Mouse (Mus musculus) lung, postnatal 36 days (tissue): ENCODE results near the gene Asap2.

Experiments
- DNase-seq: peaks from one replicate; pipeline ENCODE4 v3.0.0; 2022; ENCODE audit warnings: mixed read lengths

Gene Asap2

DNA sequence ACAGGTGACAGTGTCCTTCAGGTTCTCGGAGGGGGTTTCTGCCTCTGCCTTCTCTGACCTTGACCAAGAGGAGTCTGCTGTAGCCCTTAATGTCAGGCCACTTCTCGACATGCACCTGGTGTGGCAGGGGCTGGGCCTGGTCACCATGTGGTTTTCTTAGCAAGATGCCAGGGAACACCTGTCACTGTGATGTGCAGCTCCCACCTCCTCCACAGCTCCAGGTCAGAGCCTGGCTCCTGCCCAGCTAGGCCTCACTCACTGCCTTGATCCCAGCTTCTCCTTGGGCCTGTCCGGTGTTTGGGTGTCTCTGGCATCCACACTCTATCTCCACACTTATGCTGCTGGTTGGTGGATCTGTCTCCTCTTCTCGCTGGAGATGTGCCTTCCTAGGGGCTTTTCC is 142.8 kb downstream of the Asap2 start:
- DNase-seq = no peak

DNA sequence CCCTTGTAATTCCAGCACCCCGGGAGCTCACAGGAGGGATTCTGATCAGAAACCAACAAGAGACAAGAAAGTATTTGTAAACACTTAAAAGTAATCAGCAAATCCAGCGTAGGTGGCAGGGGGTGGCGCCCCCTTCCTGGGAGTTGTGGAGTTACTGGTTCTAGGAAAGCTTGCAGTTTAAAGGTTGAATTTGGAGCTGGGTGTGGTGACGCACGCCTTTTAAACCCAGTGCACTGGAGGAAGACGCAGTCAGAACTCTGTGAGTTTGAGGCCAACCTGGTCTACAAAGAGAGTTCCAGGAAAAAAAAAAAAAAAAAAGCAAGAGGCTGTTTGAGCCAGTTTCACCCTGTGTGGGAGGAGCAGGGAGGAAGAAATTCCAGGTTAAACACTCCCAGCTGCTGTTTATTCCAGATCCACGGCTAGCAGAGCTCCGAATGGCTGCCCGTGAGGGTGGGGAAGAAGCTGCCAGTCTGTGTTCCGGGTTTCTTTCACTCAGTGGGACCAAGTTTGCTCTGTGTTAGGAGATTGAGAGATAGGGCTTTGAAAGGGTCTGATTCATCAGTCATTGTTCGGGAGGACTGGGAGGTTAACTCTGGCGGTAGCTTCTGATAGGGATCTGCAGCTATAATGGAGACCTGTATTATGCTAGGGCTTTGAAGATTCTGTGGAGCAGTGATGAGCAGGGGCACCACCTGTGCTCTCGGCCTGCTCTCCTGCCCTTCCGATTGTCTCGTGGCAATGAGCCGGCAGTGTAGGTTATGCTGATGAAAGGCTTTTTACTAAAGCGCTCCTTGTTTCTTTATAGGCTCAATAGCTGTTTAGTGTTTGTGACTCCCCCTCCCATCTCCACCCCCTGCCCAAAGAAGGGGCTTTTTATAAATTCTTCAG is 144.0 kb downstream of the Asap2 start:
- DNase-seq = peak; percentile 26

DNA sequence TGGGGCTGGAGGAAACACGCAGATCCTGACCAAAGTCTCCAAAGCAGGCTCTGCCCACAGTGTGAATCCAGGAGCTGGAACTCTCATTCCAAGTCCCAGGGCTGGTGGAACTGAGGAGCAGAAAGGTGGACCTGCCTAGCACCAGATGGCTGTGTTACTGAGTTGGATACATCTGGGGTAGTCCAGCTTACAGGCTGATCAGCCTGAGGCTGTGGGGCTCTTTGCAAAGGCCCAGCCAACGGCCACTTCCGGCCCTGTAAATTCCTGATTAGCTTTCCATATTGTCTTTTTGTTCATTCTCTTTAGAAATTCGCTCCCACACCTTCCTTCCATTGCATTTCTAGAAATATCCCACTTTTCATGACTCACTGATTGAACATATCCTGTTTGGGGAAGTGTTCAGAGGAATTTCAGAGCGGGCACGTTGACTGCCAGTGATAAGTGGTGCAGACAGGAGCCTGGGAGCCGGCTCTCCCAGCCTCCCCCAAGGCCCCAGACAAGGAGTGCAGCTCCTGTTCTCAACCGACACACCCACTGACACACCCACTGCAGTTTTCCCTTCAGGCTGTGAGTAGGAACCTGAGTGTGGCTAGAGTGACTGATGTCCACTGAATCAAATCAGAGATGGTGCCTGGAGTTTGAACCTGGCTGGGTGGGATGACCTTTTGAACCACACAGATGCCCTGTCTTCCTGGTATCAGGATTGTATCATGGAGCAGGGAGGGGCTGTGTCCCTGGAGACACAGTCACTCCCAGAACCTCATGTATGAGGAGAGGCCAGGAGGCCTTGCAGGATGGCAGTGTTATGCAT is 145.6 kb downstream of the Asap2 start:
- DNase-seq = peak; percentile 66

DNA sequence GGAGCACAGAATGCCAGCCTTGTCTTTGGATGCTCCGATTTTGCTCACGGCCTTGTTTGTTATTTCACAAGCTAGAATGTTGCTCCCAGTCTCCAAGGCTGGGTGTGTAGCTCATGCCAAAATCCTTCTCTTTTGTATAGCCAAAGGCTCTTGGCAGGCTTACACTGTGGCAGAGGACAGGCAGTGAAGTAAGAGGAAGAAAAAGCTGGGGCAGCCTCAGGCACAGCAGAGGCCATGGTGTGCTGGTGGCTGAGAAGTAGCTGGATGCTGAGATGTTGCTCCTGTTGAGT is 146.1 kb downstream of the Asap2 start:
- DNase-seq = peak; percentile 53

DNA sequence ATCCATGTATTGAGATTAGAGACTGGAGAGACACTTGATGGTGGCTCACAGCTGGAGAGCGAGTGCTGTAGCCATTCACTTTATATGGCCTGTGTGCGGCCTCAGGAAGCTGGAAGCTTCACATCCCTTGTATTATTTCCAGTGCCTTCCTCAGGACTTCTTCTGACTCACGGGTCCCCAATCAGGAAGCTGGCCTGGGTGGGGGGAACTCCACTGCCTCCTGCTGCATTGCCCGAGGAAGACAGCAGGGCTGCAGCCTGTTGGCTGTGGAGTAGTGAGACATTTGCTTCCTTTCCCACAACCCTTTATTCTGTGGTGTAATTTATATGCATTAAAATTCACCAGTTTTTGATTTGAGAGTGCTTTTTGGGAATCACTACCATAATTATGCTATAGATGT is 149.3 kb downstream of the Asap2 start:
- peak; percentile 58 for DNase-seq

DNA sequence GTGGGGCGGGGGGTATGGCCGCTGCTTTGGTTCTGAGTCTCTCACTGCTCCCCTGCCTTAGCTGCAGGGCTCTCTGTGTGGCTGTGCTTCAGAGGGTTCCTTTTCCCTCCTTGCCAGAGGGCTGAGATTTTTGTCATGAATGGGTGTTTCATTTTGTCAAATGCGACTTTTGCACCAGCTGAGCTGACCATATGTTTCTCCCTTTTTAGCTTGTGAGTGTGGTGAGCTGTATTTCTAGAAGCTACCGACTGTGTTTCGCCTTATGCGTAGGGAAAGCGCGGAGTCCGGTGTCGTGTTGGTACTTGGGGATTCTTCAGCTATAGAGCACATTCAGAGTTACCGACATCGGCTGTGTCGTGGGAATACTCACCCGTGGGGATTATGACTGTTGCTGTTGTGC is 149.9 kb downstream of the Asap2 start:
- no peak for DNase-seq

DNA sequence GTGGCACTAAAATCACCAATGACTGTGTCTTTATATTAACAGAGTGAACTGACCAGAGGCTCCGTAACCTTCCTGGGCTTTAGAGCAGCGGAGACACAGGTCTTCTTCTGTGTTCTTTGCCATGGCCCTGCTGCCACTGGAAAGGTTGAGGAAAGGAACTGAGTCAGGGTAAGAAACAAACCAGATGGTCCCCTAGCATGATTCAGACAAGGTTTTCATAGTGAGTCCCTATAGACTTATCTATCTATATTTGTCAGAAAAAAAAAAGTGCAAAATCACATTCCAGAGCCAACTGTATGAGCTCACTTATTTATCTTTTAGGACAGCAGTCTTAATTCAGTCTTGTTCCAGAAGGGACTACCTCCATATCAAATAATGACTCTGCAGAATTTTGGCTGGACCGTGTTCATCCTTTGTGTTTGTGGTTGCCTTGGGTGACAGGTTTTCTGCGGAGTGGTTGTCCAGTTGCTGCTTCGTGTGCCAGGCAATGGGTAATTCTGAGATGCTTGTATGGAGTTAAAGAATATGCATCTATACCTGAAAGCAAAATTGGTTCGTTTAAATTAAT is 150.6 kb downstream of the Asap2 start:
- no peak for DNase-seq

DNA sequence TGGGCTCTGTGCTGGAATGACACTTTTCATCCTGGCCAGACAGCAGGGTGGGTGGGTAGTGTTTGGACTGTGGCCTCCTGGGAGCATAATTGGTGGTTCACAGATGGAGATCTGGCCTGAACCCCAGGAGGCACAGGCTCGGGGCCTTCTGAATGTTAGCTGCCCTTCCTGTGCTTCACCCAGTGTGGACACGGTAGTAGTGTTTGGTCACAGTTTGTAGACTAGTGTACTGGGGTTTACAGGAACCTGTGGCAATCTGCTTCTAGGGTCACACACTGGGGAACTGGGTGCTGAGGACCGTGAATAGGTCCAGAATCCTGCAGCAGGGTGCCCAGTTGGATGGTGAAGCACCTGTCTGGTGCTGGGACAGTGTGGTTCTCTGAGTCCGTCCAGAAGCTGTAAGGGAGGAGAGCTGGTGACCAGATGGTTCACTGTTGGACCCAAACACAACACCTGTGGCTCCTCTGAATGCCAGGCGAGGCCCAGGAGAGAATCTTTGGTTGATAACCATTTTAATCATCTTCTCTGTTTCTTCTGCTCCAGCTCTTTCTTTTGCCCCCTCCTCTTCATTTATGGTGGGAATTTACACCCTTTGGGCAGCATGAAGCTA is 151.5 kb downstream of the Asap2 start:
- no peak for DNase-seq

DNA sequence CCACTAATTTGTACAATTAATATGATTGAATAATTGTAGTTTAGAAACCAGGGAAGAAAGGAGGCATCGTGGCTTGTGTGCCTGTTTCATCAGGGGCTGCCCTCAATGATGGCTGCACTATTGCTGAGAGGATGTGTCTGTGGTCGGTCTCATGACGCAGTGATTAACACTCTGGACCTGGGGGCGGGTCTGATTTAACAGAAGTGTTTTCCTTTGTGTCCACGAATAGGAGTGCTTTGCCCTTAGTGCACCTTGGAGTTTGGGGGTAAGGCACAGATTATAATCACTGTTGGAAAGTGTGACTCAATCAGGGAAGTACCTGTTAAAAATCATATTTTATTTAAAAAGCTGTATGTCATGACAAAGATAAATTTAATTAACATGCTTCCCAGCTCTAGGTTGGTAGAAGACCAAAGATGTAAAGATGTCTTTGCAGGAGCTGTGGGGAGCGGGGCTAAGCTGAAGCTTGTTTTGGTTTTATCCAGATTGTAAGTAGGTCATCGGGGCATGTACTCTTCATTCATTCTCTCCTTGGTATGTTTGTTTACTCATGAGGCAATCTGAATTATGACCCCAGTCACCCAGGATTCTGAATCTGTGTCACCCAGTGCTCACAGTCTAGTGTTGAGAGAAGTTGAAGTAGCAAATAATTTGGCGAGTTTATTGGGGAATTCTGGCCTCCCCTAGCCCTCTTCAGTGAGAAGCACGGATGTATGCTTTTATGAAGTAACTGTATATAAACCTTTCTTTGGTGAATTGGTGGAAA is 152.4 kb downstream of the Asap2 start:
- no peak for DNase-seq

DNA sequence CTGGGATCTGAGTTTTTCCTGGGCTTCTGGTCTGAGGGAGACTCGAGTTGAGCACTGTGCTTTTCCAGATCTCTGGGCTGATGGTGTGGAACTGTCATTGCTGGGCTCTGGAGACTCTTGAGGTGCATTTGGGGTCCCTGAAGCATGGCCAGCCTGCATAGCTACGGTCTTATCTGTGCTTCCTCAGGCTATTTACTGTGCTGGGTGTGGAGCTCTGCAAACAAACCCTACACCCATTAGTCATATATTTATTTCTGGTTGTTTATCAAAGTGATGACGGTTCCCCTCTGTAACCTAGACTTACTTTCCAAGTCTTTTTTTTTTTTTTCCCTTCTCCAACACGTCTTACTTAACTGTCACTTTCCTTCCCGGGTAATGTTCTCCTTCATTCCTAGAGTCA is 154.3 kb downstream of the Asap2 start:
- peak; percentile 51 for DNase-seq

DNA sequence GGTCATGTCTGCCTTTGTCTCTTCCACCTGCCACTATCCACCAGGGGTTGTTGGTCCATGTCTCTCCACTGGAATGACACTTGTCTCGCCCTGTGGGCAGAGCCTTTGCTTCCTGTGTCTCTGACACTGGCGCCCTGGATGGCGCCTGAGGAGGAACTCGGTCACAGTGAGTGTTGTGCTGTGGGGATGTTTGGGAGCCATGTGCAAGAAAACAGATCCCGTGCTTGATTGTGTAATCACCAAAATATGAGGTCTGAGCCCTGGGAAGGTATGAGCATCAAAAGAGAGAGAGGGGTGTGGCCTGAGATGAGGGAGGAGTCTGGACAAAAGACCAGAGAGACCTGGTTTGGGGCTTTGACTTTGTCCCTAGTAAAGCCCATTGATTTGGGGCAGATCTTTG is 154.8 kb downstream of the Asap2 start:
- peak; percentile 64 for DNase-seq

DNA sequence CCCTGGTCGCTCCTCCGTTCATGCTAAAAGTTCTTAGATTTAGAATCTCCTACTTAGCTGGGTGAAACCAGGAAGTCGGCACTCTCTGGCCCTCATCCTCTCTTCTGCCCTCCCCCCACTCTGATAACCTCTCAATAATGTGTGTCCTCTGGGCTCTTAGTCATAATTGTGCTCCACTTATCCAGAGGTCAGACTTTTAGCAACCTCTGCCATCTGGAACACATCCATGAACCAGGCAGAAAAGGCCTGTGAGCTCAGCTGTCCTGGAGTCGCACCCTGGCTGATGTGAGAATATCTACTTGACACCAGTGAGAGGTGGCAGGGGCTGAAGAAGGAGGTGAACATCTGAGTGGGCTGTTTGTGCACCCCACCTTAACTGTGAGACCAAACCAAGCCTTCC is 156.6 kb downstream of the Asap2 start:
- no peak for DNase-seq

DNA sequence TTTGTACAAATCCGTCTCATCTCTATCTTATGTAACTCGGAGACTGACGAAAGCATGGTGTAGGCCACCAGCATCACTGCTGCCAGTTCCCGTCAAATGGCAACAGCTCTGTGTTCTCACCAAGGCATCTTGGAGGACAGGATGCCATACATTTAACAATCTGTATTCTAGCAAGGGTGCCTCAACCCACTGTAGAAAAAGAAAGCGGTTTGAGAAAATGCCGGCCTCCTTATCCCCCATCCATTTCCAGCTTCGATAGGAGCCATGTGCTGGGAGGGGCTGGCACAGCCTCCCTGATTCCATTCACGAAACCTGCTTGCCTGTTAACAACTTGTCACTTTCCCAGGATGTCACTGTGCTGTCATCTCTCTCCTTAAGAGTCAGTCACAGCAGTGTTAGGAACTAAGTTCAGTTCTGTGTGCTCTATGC is 163.0 kb downstream of the Asap2 start:
- DNase-seq = no peak

DNA sequence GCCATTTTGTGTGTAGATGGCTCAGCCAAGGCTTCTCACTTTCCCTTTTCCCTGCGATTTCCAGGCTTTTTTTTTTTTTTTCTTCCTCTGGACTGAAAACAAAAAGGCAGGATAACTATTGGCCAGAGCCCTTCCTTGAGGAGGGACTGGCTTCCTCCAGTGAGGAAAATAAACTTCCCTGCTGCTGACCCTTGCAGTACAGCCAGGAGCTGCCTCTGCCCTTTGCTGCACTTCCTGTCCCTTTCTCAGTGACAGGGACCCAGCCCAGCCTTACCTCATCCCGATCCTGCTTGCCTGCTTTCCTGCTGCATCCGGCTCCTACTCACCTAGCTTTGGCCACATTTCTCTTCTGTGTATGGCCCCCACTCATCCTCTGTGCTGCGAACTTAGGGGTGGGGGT is 164.8 kb downstream of the Asap2 start:
- peak; percentile 74 for DNase-seq

DNA sequence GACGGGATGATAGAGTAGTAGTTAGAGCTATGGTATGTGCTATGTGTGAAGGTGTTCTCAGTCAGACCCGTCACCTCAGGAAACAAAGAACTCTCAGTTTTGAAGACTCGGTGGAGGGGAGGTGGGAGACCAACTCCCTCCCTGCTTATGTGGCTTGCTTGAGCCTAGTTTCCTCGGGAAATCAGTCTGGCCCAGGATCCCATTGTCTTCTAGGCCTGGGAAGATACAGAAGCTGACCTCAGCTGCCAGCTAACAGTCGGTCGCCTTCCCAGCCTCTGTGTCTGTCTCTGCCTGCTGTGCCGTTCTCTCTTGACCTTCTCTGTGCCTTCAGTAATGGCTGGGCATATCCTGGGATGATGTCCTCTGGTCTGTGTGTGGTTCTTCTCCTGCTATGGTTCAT is 169.0 kb downstream of the Asap2 start:
- DNase-seq = peak; percentile 50

DNA sequence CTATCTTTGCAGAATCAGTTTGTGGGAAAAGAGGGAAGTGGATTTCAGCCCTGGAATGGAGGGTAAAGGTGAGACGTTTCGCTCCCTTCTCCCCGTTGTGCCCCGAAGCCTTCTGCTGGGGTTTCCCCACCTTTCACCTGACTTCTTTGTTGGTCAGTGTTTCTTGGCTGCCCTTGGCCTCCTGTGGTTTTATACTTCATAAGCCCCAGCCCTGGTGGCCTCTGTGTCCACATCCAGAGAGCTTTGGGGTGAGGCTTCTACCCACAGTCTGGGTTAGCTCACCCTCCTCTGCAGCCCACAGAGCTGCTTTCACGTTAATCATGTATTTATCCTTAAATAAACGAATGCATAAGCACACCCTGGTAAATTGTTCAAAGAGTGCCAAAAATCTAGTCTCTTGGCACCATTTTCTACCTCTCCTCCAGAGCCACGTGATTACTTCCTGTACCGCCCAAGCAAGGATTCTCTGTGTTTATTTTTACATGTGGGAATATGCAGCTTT is 170.1 kb downstream of the Asap2 start:
- DNase-seq = peak; percentile 70

DNA sequence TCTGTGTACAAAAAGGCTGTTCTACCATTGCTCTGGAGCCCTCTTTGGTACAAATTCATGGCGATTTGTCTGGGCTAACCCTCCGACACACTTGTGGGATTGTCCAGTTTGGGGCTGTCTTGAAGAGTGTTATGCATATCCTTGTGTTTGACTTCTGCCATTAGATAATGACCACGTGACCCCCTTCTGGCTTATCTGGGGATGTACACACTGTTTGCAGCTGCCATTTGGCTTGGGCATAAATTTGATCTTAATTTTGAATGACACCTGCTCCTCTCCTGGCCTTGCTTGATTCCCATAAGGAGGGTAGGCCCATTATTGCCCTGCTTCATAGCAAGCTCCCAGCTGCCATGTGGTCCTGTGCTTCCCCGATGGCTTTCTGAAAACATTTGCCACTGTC is 171.6 kb downstream of the Asap2 start:
- DNase-seq = no peak

DNA sequence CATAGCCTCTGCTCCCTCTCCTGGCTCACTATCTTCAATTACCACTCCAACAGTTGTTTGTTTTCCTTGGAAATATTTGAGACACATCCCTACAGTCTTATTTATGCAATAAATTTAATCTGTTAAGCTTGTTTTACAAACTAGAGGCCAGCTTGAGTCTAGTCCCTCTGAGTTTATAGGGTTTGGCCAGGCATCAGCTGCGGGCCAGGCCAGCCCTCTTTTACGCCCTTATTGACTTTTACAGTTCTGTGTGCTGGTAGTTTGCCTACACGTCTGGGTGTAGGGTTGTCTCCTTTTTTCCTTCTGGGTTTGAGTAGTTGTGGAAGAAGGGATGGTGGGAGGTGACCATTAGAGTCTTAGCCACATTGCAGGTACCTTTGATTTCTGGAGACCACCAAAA is 173.4 kb downstream of the Asap2 start:
- no peak for DNase-seq

DNA sequence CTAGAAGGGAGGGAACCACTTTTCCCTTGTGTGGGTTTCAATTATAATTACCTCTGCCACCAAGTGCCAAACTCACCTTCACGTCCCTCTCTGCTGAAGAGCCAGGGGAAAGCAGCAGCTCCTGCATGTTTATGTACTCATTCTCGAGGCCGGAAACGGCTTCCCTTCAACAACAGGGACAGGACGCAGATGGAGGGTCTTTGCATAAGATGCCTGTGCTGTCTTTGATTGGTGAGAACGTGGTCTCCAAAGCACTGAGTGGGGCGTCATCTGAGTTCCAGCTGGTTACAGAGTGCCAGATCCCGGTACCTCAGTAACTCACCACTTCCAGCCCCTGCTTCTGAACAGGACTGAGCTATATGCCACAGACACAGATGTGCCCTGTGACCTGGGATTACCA is 174.0 kb downstream of the Asap2 start:
- DNase-seq = no peak

DNA sequence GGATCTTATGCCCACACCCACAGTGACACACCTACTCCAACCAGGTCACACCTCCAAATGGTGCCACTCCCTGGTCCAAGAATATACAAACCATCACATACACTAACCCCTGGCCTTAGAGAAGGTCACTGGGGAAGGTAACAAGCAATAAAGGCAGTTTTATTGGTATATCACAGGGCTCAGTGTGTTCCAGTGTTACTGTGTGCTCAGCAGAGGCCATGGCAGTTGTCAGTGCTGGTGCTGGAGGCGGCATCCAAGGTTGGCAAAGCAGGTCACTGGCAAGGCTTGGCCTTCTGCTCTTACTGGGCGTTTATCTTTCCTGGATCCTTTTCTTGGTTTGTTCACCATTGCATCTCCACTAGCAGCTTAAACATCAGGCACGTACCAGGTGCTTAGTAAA is 174.9 kb downstream of the Asap2 start:
- DNase-seq = no peak

DNA sequence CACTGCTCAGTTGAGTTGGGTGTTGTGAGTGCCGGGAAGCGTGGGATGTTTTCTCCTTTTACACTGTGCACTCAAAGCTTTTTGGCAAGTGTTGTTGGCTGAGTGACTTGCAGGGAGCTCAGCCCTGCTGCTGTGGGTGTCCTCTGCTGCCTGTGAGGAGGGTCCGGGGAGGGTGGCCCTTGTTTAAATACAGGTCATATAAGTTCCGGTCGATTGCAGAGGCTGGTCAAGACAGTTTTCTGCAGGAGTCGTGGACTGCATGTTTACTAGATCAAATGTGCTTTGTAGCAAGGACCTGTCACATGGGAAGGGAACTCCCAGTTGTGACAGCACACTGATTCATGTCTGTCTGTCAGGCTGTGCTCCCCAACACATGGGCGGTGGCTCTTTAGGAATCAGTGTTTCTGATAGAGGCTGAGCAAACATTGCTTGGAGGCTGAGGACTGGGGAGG is 175.7 kb downstream of the Asap2 start:
- DNase-seq = peak; percentile 61

DNA sequence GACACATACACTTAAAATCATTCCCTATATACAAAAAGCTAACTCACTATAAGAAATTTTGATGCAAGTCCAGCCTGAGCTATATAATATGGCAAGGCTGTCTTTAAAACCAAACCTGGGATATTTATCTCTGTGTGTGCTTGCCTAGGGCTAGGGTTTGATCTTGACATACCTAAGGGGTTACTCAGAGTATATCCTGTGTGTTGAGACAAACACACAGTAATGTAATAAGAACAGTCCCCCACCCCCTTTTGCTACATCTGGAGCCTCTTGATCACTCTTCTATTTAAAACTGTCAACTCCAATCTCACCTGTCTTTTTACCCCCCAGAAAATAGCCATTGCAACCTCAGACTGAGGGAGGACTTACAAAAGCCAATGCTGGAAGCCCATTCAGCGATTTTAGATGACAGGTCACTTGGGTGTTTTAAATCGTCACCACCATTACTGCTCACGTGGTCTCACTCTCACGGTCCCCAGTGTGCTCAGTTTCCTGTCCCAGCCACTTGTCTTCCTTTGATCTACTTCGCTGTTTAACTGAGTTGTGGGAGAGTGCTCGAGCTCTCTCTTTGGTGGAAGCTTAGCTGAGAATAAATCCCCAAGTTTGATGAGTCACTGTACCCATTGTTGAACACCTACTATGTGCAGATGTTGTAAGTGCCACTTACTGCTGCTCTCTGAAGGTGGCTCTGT is 176.8 kb downstream of the Asap2 start:
- peak; percentile 46 for DNase-seq
